Mouse (Mus musculus) lung, embryonic 16.5 days (tissue): ENCODE data around the gene Ifnar2. TPM values are rescaled to one million over a fixed set of nuclear protein-coding genes. Genes with fewer than 3 reads are reported as not detected.
A peak's percentile ranks its signal among the peaks of the same experiment; 100 is the strongest.

Experiments used
- ATAC-seq: fragments of 200-750 bp; cut with Nextera tagmentation; 2 replicates; pipeline ENCODE4 v1.8.0; 2017; ENCODE audit warnings: low read depth, mild to moderate bottlenecking, moderate library complexity
- H3K27ac ChIP-seq: fragments of 300-500 bp; sonication (generic); 2 replicates; pipeline ENCODE4 v1.5.1; 2014; ENCODE audit warnings: mild to moderate bottlenecking, control low read depth, low read length
- H3K27me3 ChIP-seq: fragments of 300-500 bp; sonication (generic); 2 replicates; pipeline ENCODE4 v1.6.1; 2014; ENCODE audit warnings: low read depth, low read length, mixed read lengths; ENCODE audit not compliant: control insufficient read depth, insufficient read depth
- H3K36me3 ChIP-seq: fragments of 300-500 bp; sonication (generic); 2 replicates; pipeline ENCODE4 v1.6.1; 2014; ENCODE audit warnings: low read length; ENCODE audit not compliant: control insufficient read depth, insufficient read depth
- H3K4me1 ChIP-seq: fragments of 300-500 bp; sonication (generic); replicated peaks from 2 replicates; pipeline ENCODE4 v1.6.1; 2014; ENCODE audit warnings: low read length, mixed read lengths; ENCODE audit not compliant: control insufficient read depth, insufficient read depth
- H3K4me2 ChIP-seq: fragments of 300-500 bp; sonication (generic); 2 replicates; pipeline ENCODE4 v1.6.1; 2014; ENCODE audit warnings: low read depth, low read length, control low read depth
- H3K4me3 ChIP-seq: fragments of 300-500 bp; sonication (generic); 2 replicates; pipeline ENCODE4 v1.5.1; 2014; ENCODE audit warnings: mild to moderate bottlenecking, low read length, control low read depth
- H3K9ac ChIP-seq: fragments of 300-500 bp; sonication (generic); 2 replicates; pipeline ENCODE4 v1.6.1; 2014; ENCODE audit warnings: low read length, control low read depth
- H3K9me3 ChIP-seq: fragments of 300-500 bp; sonication (generic); 2 replicates; pipeline ENCODE4 v1.6.1; 2016; ENCODE audit warnings: low read length; ENCODE audit not compliant: control insufficient read depth
- WGBS: fragments of 180-500 bp; shearing (Covaris S2); extraction: QIAGEN DNeasy Blood & Tissue Kit; methylation state at CpG from one replicate; pipeline ENCODE4 v1.1.7; 2014; 5-methylcytosine and 5-hydroxymethylcytosine counted together
- polyA plus RNA-seq: library from polyadenylated mRNA; unstranded; fragments of >200 nt; fragmentation: Nextera tagmentation; extraction: Ambion mirVana; gene quantifications from 2 replicates; pipeline ENCODE4 v1.2.1, GENCODE M21; 2015

The Ifnar2 gene
- polyA plus RNA-seq, 1 experiment from 2014 or later, result 73.0 TPM

DNA sequence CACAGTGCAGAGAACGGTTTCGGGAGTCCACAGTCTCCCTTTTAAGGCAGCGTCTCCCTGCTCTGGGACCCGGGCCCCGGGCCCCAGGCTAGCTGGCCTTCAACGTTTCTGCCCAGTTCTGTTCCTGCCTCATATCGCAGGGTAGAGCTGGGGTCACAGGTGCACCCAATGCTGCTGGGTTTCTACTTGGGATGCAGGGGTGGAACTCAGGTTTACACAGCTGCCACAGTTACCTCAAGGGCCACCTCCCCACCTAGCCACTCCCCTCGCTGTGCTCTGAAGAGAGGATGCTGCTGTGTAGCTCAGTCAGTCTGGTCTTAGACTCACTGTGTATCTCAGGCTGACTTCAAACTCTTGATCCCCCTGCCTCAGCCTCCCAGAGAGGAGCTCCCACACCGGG is 26.1 kb upstream of the Ifnar2 start:
- Histone ChIP-seq H3K4me3 (no peak overlapping the region), H3K9ac (no peak overlapping the region), H3K4me2 (no peak overlapping the region), H3K36me3 (no peaks in the 10 kb centered on the region), H3K27me3 (no peaks in the 10 kb centered on the region), H3K4me1 (no peaks in the 10 kb centered on the region), H3K27ac (no peak overlapping the region), H3K9me3 (no peaks in the 10 kb centered on the region)
- no peak for ATAC-seq
- 62% methylated on average over 9 of the region's 9 CpGs for whole genome bisulfite sequencing

DNA sequence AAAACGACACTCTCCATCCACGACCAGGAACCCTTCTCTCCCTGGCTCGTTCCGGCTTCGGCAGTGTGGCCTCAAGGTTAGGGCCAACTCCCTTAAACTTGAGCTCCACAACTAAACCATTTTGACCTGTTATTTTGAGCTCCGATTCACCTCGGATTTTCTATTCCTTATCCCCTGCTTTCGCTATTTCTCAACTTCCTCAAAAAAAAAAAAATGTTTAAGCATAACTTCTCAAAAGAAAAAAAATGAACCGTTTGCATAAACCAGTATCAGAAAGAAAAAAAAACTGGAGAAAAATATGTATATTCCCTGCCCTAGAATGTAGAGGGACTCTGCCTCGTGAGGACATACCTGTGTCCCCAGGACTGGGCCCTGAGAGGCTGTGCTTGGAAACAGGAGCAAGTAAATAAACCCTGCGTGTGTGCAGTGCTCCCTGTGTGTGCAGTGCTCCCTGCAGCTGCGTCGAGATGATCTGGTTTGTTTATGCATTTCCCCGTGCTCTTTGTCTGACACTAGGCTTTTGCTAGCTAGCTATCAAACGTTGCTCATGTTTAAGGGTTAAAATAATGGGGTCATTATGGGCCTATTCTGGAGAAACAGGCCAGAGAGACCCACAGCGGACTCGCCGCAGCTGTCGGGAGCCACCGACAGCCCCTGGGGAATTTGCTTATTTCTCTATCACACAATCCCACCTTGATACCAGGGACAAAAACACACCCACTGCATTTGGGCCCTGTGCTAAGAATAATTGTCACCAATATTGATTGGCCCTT is 24.9 kb upstream of the Ifnar2 start:
- H3K9me3 ChIP-seq, result no peaks in the 10 kb centered on the region
- no peak overlapping the region for H3K27ac ChIP-seq
- H3K4me1 ChIP-seq, result no peaks in the 10 kb centered on the region
- H3K27me3 ChIP-seq, result no peaks in the 10 kb centered on the region
- H3K9ac ChIP-seq, result no peak overlapping the region
- WGBS, result 53% methylated on average over 20 of the region's 20 CpGs
- H3K4me3 ChIP-seq, result no peak overlapping the region
- ATAC-seq, result no peak
- H3K4me2 ChIP-seq, result no peak overlapping the region
- no peaks in the 10 kb centered on the region for H3K36me3 ChIP-seq

DNA sequence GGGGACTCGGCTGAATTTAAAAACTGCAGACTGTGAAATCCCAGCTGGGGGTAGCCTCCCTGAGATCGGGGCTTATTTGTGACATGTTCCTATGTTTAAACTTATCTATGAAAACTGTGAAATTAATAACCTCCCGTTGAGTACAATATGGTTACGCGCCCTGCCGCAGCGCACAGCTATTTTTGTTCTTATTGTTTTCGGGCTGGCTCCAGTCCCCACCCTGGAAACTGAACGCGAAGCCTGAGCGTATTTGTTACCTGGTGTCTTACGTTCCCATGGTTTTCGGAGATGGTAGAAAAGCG is 24.4 kb upstream of the Ifnar2 start:
- no peaks in the 10 kb centered on the region for H3K9me3 ChIP-seq
- no peak for ATAC-seq

DNA sequence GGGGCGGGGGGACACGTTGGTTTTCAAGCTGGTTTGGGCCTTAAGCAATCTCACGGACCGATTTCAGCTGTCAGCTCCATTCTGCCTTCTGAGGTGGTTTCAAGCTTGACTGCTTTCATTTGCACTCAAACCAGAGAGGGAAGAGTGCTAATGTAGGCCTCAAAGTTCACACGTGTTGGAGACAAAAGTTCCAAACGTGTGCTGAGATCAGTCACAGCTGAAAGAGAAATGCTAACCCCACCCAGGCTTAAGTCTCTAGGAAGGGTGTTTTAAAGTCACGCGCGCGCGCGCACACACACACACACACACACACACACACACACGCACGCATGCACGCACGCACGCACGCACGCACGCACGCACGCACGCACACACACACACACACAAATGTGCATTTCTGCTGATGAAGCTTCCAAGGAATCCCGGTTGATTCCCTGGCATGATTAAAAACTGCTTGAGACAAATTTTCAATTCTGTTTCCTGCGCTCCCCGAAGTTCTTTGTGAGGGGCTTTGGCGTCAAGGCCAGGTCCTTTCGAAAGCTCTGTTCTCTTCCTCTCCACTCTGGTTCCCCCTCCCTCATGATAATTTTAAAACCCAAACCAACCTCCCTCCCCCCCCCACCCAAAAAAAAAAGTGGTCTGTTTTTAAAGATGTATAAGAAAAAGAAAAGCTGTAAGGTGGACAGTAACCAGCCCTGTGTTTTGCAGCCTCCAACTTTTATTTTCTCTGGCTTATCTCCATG is 23.8 kb upstream of the Ifnar2 start:
- H3K36me3 ChIP-seq, result no peaks in the 10 kb centered on the region
- no peaks in the 10 kb centered on the region for H3K9me3 ChIP-seq
- no peak overlapping the region for H3K9ac ChIP-seq
- ATAC-seq, result no peak
- H3K27ac ChIP-seq, result no peak overlapping the region
- H3K4me3 ChIP-seq, result no peak overlapping the region
- H3K4me1 ChIP-seq, result no peaks in the 10 kb centered on the region
- no peak overlapping the region for H3K4me2 ChIP-seq
- no peaks in the 10 kb centered on the region for H3K27me3 ChIP-seq
- 75% methylated on average over 26 of the region's 28 CpGs for WGBS

More for the DNA sequence above, 24.4 kb upstream of the Ifnar2 start:
- no peaks in the 10 kb centered on the region for H3K36me3 ChIP-seq
- H3K27me3 ChIP-seq, result no peaks in the 10 kb centered on the region
- 68% methylated on average over 14 of the region's 14 CpGs for WGBS
- H3K4me2 ChIP-seq, result no peak overlapping the region
- H3K4me1 ChIP-seq, result no peaks in the 10 kb centered on the region
- no peak overlapping the region for H3K9ac ChIP-seq
- H3K27ac ChIP-seq, result no peak overlapping the region
- no peak overlapping the region for H3K4me3 ChIP-seq

DNA sequence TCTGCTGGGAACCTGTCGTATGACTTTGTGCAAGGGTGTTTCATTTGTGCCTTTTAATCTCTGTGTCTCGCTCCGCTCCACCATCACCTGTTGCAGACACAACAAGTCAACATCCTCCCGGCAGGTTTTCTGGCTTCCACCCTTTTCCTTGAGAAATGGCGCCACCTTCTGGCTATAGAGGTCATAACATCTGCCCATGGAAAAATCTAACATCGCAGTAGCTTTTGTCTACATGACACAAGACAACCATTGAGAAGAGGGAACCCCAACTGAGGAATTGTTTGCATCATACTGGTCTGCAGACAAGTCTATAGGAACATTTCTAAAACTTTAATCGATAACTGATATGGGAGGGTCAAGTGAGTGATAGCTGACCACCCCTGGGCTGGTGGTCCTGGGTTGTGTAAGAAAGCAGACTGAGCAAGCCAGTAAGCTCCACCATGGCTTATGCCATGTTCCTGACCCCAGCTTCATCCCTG is 20.5 kb upstream of the Ifnar2 start:
- H3K27me3 ChIP-seq, result no peaks in the 10 kb centered on the region
- H3K9me3 ChIP-seq, result no peaks in the 10 kb centered on the region
- no peak overlapping the region for H3K4me3 ChIP-seq
- H3K36me3 ChIP-seq, result no peaks in the 10 kb centered on the region
- WGBS, result 4% methylated on average over 7 of the region's 7 CpGs
- ATAC-seq, result no peak
- H3K9ac ChIP-seq, result no peak overlapping the region
- no peak overlapping the region for H3K27ac ChIP-seq
- H3K4me1 ChIP-seq, result no peaks in the 10 kb centered on the region
- no peak overlapping the region for H3K4me2 ChIP-seq

DNA sequence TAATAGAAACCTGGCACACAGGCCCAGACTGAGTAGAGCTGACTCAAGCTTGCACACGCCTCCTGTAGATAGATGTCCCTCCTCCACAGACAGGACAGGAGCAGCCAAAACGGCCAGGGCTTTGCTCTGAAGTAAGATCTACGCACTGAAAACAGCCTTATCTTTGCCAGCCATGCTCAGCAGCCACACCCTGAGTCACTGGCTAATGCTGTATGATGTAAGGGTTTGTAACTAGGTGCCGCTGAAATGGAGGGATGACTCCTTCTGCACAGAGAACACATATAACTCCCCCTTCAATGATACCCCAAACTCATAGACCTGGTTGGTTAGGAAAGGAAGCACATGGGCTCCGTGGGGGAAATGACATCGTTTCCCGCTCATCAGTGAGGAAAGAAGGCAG is 19.8 kb upstream of the Ifnar2 start:
- ATAC-seq, result peak; percentile 54
- Histone ChIP-seq H3K9ac (no peak overlapping the region), H3K4me1 (no peaks in the 10 kb centered on the region), H3K4me2 (no peak overlapping the region), H3K4me3 (no peak overlapping the region), H3K27ac (no peak overlapping the region), H3K9me3 (no peaks in the 10 kb centered on the region), H3K27me3 (no peaks in the 10 kb centered on the region), H3K36me3 (no peaks in the 10 kb centered on the region)
- 49% methylated on average over 7 of the region's 7 CpGs for WGBS

DNA sequence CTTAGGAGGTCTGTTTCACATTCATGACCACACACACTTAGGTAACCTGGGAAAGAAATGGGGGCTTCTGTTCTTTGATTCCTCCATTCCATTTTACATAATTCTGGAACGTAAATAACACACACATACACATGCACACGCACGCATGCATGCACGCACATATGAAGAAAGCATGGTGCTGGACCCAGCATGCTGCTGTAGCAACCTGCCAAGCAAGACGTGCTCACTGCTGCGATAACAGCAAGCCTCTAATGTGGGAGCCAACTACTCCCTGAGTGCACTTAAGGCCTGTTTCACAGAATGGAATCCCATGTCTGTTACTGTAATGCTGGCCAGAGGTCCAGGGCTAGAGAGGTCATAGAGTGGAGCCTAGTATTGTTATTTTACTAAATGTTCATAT is 19.4 kb upstream of the Ifnar2 start:
- no peaks in the 10 kb centered on the region for H3K9me3 ChIP-seq
- ATAC-seq, result no peak
- 85% methylated on average over 6 of the region's 6 CpGs for WGBS
- no peaks in the 10 kb centered on the region for H3K36me3 ChIP-seq
- no peak overlapping the region for H3K27ac ChIP-seq
- no peaks in the 10 kb centered on the region for H3K27me3 ChIP-seq
- H3K9ac ChIP-seq, result no peak overlapping the region
- H3K4me2 ChIP-seq, result no peak overlapping the region
- no peak overlapping the region for H3K4me3 ChIP-seq
- no peaks in the 10 kb centered on the region for H3K4me1 ChIP-seq

DNA sequence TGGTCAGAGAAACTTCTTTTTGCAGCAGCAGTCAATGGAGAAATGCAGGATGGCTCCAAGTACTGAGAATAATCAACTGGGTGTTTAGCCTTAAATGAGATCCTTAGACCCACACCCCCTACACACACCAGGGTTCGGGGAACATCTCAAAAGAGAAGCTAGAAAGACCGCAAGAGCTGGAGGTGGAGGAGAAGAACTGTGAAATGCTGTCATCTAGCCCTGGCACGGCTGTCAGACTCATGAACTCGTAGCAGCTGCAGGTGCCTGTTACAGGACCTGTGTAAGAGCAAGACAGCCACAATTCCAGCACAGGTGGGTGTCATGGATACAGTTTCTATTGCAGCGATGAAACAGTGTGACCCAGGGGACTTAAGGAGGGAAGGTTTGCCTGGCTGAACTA is 18.9 kb upstream of the Ifnar2 start:
- Histone ChIP-seq H3K4me1 (peaks cover under 1% of the 10 kb centered on the region; the same call in 1 of the 2 replicates), H3K4me2 (no peak overlapping the region), H3K36me3 (no peaks in the 10 kb centered on the region), H3K9me3 (no peaks in the 10 kb centered on the region), H3K4me3 (no peak overlapping the region), H3K9ac (no peak overlapping the region), H3K27ac (no peak overlapping the region), H3K27me3 (no peaks in the 10 kb centered on the region)
- no peak for ATAC-seq
- 62% methylated on average over 5 of the region's 5 CpGs for WGBS

DNA sequence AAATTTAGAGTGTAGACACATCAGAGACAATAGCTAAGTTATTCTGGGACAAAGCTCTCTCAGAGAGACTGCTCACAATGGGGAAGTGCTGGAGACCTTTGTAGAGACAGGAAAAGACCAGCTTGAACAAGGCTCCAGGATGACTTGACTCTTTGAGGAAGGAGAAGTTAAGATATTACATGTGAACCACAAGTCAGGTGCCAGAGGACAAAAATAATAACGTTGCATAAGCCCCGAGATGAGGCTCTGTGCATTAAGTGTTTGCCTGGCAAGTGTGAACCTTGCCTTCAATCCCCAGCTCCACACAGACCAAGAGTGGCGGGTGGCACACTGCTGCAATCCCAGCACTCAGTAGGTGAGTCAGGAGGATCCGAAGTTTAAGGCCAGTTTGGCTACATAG is 18.0 kb upstream of the Ifnar2 start:
- no peaks in the 10 kb centered on the region for H3K9me3 ChIP-seq
- no peaks in the 10 kb centered on the region for H3K36me3 ChIP-seq
- H3K9ac ChIP-seq, result no peak overlapping the region
- no peak overlapping the region for H3K4me3 ChIP-seq
- 57% methylated on average over 4 of the region's 4 CpGs for WGBS
- peaks cover 3% of the 10 kb centered on the region; the same call in 1 of the 2 replicates for H3K4me1 ChIP-seq
- H3K27ac ChIP-seq, result no peak overlapping the region
- no peak for ATAC-seq
- H3K4me2 ChIP-seq, result no peak overlapping the region
- H3K27me3 ChIP-seq, result no peaks in the 10 kb centered on the region
